Mouse (Mus musculus) forebrain, postnatal 0 days (tissue): ENCODE results near the gene Creb5. TPM values are rescaled to one million over a fixed set of nuclear protein-coding genes. Genes with fewer than 3 reads are reported as not detected.

Source experiments
- ATAC-seq: fragments of 200-750 bp; cut with Nextera tagmentation; 2 replicates; pipeline ENCODE4 v1.8.0; 2017; ENCODE audit warnings: mild to moderate bottlenecking, moderate library complexity
- DNase-seq: peaks from one replicate; pipeline ENCODE4 v3.0.0-alpha.2; 2015
- H3K27ac ChIP-seq: fragments of 300-500 bp; sonication (generic); 2 replicates; pipeline ENCODE4 v1.5.1; 2014; ENCODE audit warnings: low read depth, mild to moderate bottlenecking, antibody characterized with exemption, low read length, moderate library complexity, mixed read lengths
- H3K27me3 ChIP-seq: fragments of 300-500 bp; sonication (generic); 2 replicates; pipeline ENCODE4 v1.6.1; 2014; ENCODE audit warnings: mild to moderate bottlenecking, low read length, mixed read lengths; ENCODE audit not compliant: insufficient read depth
- H3K36me3 ChIP-seq: fragments of 300-500 bp; sonication (generic); 2 replicates; pipeline ENCODE4 v1.6.1; 2014; ENCODE audit warnings: mild to moderate bottlenecking, moderate library complexity; ENCODE audit not compliant: insufficient read depth
- H3K4me1 ChIP-seq: fragments of 300-500 bp; sonication (generic); 2 replicates; pipeline ENCODE4 v1.6.1; 2014; ENCODE audit warnings: antibody characterized with exemption; ENCODE audit not compliant: insufficient read depth
- H3K4me2 ChIP-seq: fragments of 300-500 bp; sonication (generic); 2 replicates; pipeline ENCODE4 v1.6.1; 2014; ENCODE audit warnings: low read depth, mild to moderate bottlenecking, moderate library complexity
- H3K4me3 ChIP-seq: fragments of 300-500 bp; sonication (generic); 2 replicates; pipeline ENCODE4 v1.5.1; 2014; ENCODE audit warnings: low read depth, low read length, mixed read lengths
- H3K9ac ChIP-seq: fragments of 300-500 bp; sonication (generic); 2 replicates; pipeline ENCODE4 v1.6.1; 2014; ENCODE audit warnings: mild to moderate bottlenecking
- H3K9me3 ChIP-seq: fragments of 300-500 bp; sonication (generic); 2 replicates; pipeline ENCODE4 v1.6.1; 2016; ENCODE audit warnings: low read length
- CTCF ChIP-seq: sonication (generic); IDR thresholded peaks from 2 replicates; pipeline ENCODE4 v1.5.1; 2016; ENCODE audit warnings: antibody characterized with exemption, control low read depth, low read depth
- WGBS: fragments of 180-500 bp; shearing (Covaris S2); extraction: QIAGEN DNeasy Blood & Tissue Kit; methylation state at CpG from one replicate; pipeline ENCODE4 v1.1.7; 2014; 5-methylcytosine and 5-hydroxymethylcytosine counted together
- polyA plus RNA-seq: library from polyadenylated mRNA; unstranded; fragments of >200 nt; fragmentation: Nextera tagmentation; extraction: Ambion mirVana; gene quantifications from 2 replicates; pipeline ENCODE4 v1.2.1, GENCODE M21; 2015
- total RNA-seq: library from RNA; depleted of rRNA; stranded (reverse); fragments of >200 nt; gene quantifications from 2 replicates; pipeline ENCODE4 v1.2.3, GENCODE M21; 2014

Creb5 gene
- total and polyA plus RNA-seq, 2 experiments from 2014 or later = 2.4 to 3.2 TPM

DNA sequence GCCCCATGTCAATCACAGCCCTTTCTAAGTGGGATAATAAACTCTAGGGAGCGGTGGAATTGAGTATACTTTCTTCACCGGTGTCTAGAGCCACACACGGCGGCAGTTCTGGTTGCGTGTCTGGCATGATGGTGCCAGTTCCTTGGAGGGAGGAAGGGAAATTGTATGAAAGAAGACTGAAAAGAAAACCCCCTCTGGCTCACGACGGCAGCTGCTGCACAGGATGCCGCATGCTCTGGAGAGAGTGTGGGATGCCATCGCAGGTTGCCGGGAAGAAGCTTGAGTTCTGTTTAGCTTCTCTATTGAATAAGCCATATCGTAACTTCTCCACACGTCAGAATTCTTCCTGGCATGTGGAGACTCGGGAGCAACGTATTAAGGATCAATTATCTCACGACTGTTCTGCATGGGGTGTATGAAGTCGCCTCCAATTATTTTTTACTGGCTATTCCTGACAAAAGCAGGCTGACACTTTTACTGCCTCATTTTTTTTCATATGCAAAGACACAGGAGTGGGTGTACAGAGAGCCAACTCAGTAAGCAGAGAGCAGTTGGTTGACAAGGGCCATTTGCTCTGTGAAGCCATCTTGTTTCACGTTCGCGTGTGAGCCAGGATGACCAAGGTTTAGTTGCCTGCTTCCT, 296.3 kb downstream of the Creb5 start:
- no peak for TF ChIP-seq CTCF
- Histone ChIP-seq H3K4me1 (peaks cover 21% of the 10 kb centered on the region), H3K4me3 (peak overlapping the region; percentile 20), H3K36me3 (no peaks in the 10 kb centered on the region), H3K9me3 (no peaks in the 10 kb centered on the region), H3K4me2 (peak overlapping the region; percentile 43), H3K9ac (0 out of 2 replicates have a peak overlapping the region, but pooled peaks have one; percentile 14), H3K27me3 (no peaks in the 10 kb centered on the region), H3K27ac (0 out of 2 replicates have a peak overlapping the region, but pooled peaks have one; percentile 24)
- DNase-seq (peak; percentile 69), ATAC-seq (peak; percentile 76)
- 13% methylated on average over 19 of the region's 19 CpGs for WGBS

DNA sequence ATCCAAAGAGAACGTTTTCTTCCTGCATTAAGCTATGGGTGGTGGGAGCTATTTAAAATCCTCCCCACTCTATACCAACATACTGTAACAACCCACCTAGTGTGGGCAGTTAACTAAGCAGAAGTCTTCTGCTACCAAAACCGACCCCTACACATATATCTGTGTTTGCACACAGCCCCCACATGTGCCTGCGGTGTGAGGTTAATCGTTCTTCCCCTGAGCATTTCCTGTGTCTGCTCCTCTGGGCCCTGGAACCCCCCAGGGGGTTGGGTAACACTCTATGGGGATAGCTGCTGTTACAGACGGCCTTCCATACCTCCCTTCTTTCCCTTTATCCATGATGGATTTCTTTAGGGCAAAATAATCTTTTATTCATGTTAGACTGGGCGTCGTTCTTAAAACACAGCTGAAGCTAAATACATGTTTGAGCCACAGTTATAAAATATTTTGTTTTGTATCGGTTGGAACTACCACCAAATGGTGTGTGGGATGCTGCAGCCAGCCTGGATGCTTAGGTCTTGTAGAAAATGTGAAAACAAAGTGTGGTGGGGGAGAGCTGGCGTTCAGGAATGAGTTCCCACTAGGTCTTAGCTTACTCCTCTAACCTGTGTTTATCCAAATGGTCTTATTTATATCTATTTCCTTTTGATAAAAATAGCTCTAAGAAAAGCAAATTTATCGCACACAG, 297.8 kb downstream of the Creb5 start:
- DNase-seq (no peak), ATAC-seq (no peak)
- H3K4me3 ChIP-seq = no peak overlapping the region
- 45% methylated on average over 10 of the region's 10 CpGs for WGBS
- peaks cover 21% of the 10 kb centered on the region for H3K4me1 ChIP-seq
- no peaks in the 10 kb centered on the region for H3K9me3 ChIP-seq
- H3K36me3 ChIP-seq = no peaks in the 10 kb centered on the region
- no peak overlapping the region; the same call in 1 of the 2 replicates for H3K9ac ChIP-seq
- H3K27ac ChIP-seq = no peak overlapping the region
- TF ChIP-seq CTCF = no peak
- no peaks in the 10 kb centered on the region for H3K27me3 ChIP-seq
- H3K4me2 ChIP-seq = 0 out of 2 replicates have a peak overlapping the region, but pooled peaks have one; percentile 43

DNA sequence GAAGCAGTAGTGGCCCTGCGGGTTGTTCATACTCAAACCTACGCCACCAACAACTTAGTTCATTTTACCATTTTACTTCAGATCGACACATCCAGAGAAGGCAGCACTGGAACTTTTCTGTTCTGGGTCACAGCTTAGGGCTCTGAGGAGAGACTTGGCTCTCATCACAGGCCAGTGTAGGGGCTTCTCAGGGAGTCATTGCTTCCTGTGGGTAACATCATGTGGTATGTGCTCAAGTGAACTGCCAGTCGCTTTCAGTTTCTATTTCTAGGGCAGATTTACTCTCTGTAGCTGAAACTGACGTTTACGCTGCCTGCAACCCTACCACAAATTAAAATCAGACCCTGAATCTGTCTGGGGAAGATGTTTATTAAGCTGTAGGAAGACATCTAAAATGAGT, 302.7 kb downstream of the Creb5 start:
- H3K9me3 ChIP-seq = no peaks in the 10 kb centered on the region
- H3K9ac ChIP-seq = no peak overlapping the region
- no peaks in the 10 kb centered on the region for H3K36me3 ChIP-seq
- H3K4me3 ChIP-seq = no peak overlapping the region
- 87% methylated on average over 6 of the region's 6 CpGs for WGBS
- no peak overlapping the region for H3K27ac ChIP-seq
- no peaks in the 10 kb centered on the region for H3K27me3 ChIP-seq
- H3K4me2 ChIP-seq = no peak overlapping the region
- TF ChIP-seq CTCF = no peak
- ATAC-seq (no peak), DNase-seq (no peak)
- 0 out of 2 replicates have a peak, but pooled peaks cover 5% of the 10 kb centered on the region for H3K4me1 ChIP-seq

DNA sequence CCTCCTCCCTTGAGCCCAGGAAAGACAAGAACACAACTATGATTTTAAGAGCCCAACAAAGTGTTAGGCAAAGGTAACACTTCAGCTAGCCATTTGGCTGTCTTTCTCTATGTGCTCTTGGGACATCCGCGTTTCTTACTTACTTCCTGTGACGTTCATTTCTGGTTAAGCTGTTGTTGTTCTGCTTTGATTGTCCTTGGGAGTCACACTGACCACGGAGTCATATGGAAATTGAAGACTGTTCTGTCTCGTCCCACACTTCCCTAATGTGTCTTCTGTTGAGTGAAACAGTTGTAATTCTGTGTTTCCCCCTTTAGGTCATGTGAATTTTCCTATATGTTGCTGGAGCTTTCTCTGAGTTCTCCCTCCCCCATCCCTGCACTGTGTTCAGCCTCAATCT, 305.2 kb downstream of the Creb5 start:
- DNase-seq = no peak
- 91% methylated on average over 5 of the region's 5 CpGs for WGBS
- no peaks in the 10 kb centered on the region for H3K36me3 ChIP-seq
- H3K27ac ChIP-seq = no peak overlapping the region
- TF ChIP-seq CTCF = no peak
- H3K4me1 ChIP-seq = no peaks in the 10 kb centered on the region
- no peak overlapping the region for H3K9ac ChIP-seq
- no peaks in the 10 kb centered on the region for H3K27me3 ChIP-seq
- H3K9me3 ChIP-seq = no peaks in the 10 kb centered on the region
- H3K4me2 ChIP-seq = no peak overlapping the region
- H3K4me3 ChIP-seq = no peak overlapping the region
- no peak for ATAC-seq

DNA sequence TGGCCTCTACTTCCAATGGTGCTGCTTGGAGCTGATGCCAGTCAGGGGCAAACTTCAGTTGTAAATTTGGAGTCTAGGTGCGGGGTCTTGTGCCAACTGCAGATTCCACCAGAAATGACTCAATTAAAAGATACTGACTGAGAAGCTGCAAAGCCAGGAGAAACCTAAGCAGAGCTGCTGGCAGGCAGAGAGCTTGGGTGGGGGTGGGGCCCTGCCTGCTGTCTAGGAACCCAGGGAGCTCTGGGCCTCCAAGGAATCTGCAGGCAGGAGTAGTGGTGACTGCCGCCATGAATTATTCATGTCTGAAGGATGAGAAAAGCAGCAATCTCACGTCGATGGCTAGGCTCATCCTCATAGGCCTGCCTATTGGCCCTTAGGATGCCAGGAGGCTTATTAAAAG, 306.5 kb downstream of the Creb5 start:
- Histone ChIP-seq H3K36me3 (no peaks in the 10 kb centered on the region), H3K4me3 (no peak overlapping the region), H3K27me3 (no peaks in the 10 kb centered on the region), H3K9ac (no peak overlapping the region), H3K4me1 (no peaks in the 10 kb centered on the region), H3K27ac (no peak overlapping the region), H3K4me2 (no peak overlapping the region), H3K9me3 (no peaks in the 10 kb centered on the region)
- peak; percentile 48 for DNase-seq
- TF ChIP-seq CTCF = no peak
- ATAC-seq = peak; percentile 63
- WGBS = 16% methylated on average over 4 of the region's 4 CpGs

DNA sequence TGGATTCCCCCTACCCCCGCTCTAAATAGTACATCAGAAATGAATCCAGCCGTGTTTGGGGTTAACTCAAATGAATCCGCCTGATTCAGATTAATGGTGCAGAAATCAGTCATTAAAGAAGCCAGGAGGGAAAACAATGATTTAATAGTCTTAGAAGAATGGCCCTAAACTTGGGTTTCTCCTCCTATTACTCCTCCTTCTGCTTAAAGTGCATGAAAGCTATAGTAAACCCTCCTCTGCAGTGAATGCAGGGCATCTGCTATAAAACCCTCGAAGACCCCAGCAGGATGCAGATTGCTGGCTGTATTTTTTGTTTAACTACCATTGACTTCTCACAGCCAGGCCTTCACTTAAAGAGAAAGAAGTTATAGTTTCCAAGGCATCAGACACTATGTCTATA, 307.2 kb downstream of the Creb5 start:
- H3K36me3 ChIP-seq = no peaks in the 10 kb centered on the region
- no peak overlapping the region for H3K9ac ChIP-seq
- H3K9me3 ChIP-seq = no peaks in the 10 kb centered on the region
- DNase-seq (no peak), ATAC-seq (no peak)
- H3K4me2 ChIP-seq = no peak overlapping the region
- no peaks in the 10 kb centered on the region for H3K27me3 ChIP-seq
- 38% methylated on average over 4 of the region's 4 CpGs for WGBS
- H3K4me1 ChIP-seq = no peaks in the 10 kb centered on the region
- H3K27ac ChIP-seq = no peak overlapping the region
- TF ChIP-seq CTCF = no peak
- no peak overlapping the region for H3K4me3 ChIP-seq

DNA sequence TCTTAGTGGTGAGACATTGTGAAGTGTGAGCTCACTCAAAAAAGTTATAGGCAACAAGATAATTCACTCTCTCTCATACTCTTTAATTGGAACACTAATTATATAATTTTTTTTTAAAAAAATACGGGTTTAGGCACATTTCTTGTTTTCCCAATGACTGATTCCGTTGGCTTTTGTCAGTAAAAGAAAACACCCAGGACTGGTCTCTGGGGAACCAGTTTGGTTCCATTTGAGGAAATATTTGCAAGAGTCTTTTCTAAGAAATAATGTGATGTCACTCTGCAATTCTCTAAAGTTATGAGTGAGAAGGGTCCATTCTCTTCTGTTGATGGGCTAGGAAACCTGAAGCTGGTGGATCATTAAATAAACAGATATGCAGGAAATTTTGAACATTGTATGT, 309.3 kb downstream of the Creb5 start:
- ATAC-seq = no peak
- Histone ChIP-seq H3K27me3 (no peaks in the 10 kb centered on the region), H3K4me3 (no peak overlapping the region), H3K9me3 (no peaks in the 10 kb centered on the region), H3K27ac (no peak overlapping the region), H3K9ac (no peak overlapping the region), H3K4me2 (no peak overlapping the region), H3K4me1 (no peaks in the 10 kb centered on the region), H3K36me3 (no peaks in the 10 kb centered on the region)
- DNase-seq = no peak
- no peak for TF ChIP-seq CTCF
- WGBS = 79% methylated on average over 2 of the region's 2 CpGs
